Comparison of ENCODE assay signal across 8 mouse cellular contexts in the genomic region with DNA sequence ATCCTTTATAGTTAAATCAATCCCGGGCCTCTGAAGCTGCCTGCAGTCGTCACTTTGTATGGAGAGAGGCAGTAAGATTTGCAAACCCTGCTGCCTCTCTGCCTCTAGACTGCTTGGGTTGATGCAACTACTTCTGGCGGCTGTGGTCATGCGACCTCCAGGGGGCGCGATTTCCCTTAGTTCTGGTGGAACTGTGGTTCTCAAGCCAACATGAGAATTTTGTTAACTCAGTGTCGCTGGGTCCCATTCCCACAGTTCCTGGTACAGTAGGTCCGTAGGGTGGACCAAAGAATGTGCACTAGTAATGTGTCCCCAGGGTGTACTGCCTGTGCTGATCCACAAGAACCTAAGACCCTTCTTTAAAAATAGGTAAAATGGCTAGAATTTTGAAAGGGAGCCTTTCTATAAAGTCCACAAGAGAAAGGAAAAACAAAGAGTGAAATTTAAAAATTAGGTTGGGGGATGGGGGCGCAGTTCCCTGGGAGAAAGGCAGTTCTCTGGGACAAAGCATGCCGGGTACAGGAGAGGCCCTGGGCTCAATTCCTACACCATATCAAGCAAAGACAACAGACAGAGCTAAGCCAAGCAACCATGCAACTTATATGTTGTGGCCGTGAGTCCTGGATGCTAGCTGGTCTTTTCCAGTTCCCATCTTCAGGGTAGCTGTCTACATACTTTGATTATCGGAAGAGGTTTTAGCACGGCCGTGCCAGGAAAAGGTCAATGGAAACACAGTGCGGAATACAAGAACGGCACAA.
DNase-seq lines count a peak whose midpoint lies in the region; ATAC-seq lines count a peak whose summit lies in the region.

No protein-coding gene starts in this region.

- H3K27me3 ChIP-seq in embryonic facial prominence, embryonic 14.5 days (replicated peaks; ENCODE audit: control insufficient read depth, insufficient read depth, low read length), result no peaks in the 10 kb centered on the region
- H3K27me3 ChIP-seq in limb, embryonic 11.5 days (ENCODE audit: control insufficient read depth, insufficient read depth, low read length), result no peaks in the 10 kb centered on the region
- H3K27me3 ChIP-seq in midbrain, embryonic 16.5 days (ENCODE audit: control insufficient read depth, insufficient read depth, low read depth, low read length), result no peaks in the 10 kb centered on the region

- peak; percentile 22 for DNase-seq in 3134 (ENCODE audit: extremely low read depth, insufficient read length, low spot score)
- peak; percentile 94 for DNase-seq in adrenal gland, postnatal 14 days
- DNase-seq in embryonic facial prominence, embryonic 14.5 days (ENCODE audit: low spot score), result peak; percentile 87
- peak; percentile 56 to 80 for DNase-seq in heart, adult 9 months (ENCODE audit: low spot score in 2 of 2)
- peak; percentile 77 to 91 for DNase-seq in kidney, adult 8-10 months
- peak; percentile 85 for DNase-seq in limb, embryonic 11.5 days (ENCODE audit: low spot score)
- peak; percentile 80 to 94 for DNase-seq in spleen, adult 18-20 months

- no peak overlapping the region for H3K4me2 ChIP-seq in embryonic facial prominence, embryonic 14.5 days (ENCODE audit: low read depth, low read length)
- H3K4me2 ChIP-seq in limb, embryonic 11.5 days (ENCODE audit: low read depth, severe bottlenecking), result no peak overlapping the region
- no peak overlapping the region for H3K4me2 ChIP-seq in midbrain, embryonic 16.5 days (ENCODE audit: low read length)

- H3K9ac ChIP-seq in embryonic facial prominence, embryonic 14.5 days (ENCODE audit: low read depth, low read length), result no peak overlapping the region
- no peak overlapping the region for H3K9ac ChIP-seq in limb, embryonic 11.5 days (ENCODE audit: low read length)
- H3K9ac ChIP-seq in midbrain, embryonic 16.5 days (ENCODE audit: low read depth, low read length), result no peak overlapping the region

- H3K9me3 ChIP-seq in embryonic facial prominence, embryonic 14.5 days (ENCODE audit: control insufficient read depth, low read length), result no peaks in the 10 kb centered on the region
- no peaks in the 10 kb centered on the region for H3K9me3 ChIP-seq in limb, embryonic 11.5 days (ENCODE audit: control insufficient read depth, low read length)
- no peaks in the 10 kb centered on the region for H3K9me3 ChIP-seq in midbrain, embryonic 16.5 days (replicated peaks; ENCODE audit: control insufficient read depth, low read length, poor library complexity, severe bottlenecking)

- no peaks in the 10 kb centered on the region for H3K36me3 ChIP-seq in embryonic facial prominence, embryonic 14.5 days (ENCODE audit: control insufficient read depth, insufficient read depth, low read length)
- H3K36me3 ChIP-seq in limb, embryonic 11.5 days (ENCODE audit: control insufficient read depth, insufficient read depth, low read length), result no peaks in the 10 kb centered on the region
- no peaks in the 10 kb centered on the region for H3K36me3 ChIP-seq in midbrain, embryonic 16.5 days (ENCODE audit: control insufficient read depth, insufficient read depth, low read length)

- H3K4me3 ChIP-seq in embryonic facial prominence, embryonic 14.5 days (ENCODE audit: low read depth, low read length), result no peak overlapping the region
- no peak overlapping the region for H3K4me3 ChIP-seq in limb, embryonic 11.5 days (ENCODE audit: low read depth, low read length)
- no peak overlapping the region for H3K4me3 ChIP-seq in midbrain, embryonic 16.5 days (ENCODE audit: low read depth, low read length)

- no peaks in the 10 kb centered on the region for H3K4me1 ChIP-seq in embryonic facial prominence, embryonic 14.5 days (ENCODE audit: control insufficient read depth, insufficient read depth, low read length)
- H3K4me1 ChIP-seq in limb, embryonic 11.5 days (ENCODE audit: control insufficient read depth, insufficient read depth, low read length), result no peaks in the 10 kb centered on the region
- H3K4me1 ChIP-seq in midbrain, embryonic 16.5 days (ENCODE audit: control insufficient read depth, insufficient read depth, low read length), result peaks cover 3% of the 10 kb centered on the region; the same call in 1 of the 2 replicates

- WGBS in embryonic facial prominence, embryonic 14.5 days, result 47% methylated on average over 16 of the region's 16 CpGs
- 39% methylated on average over 16 of the region's 16 CpGs for WGBS in limb, embryonic 11.5 days
- WGBS in midbrain, embryonic 16.5 days, result 47% methylated on average over 16 of the region's 16 CpGs

- no peak overlapping the region for H3K27ac ChIP-seq in embryonic facial prominence, embryonic 14.5 days (replicated peaks; ENCODE audit: low read depth, low read length)
- no peak overlapping the region for H3K27ac ChIP-seq in limb, embryonic 11.5 days (replicated peaks; ENCODE audit: low read depth, low read length)
- no peak overlapping the region for H3K27ac ChIP-seq in midbrain, embryonic 16.5 days (ENCODE audit: low read length)

- ATAC-seq in embryonic facial prominence, embryonic 14.5 days (ENCODE audit: low read depth), result peak; percentile 37; the same call in 1 of the 2 replicates
- ATAC-seq in limb, embryonic 11.5 days (ENCODE audit: insufficient number of reproducible peaks, low FRiP score, low TSS enrichment, low read depth), result peak; percentile 70; the same call in 1 of the 2 replicates
- peak; percentile 54 for ATAC-seq in midbrain, embryonic 16.5 days

Comparison
In these comparisons a context has a peak if more than half of its experiments do, and no peak if none do; other contexts are left out.
1. DNase-seq: peak in every context shown above with its lines; median percentile 94 in adrenal gland, postnatal 14 days; 87 in embryonic facial prominence, embryonic 14.5 days; 87 in spleen, adult 18-20 months; 85 in limb, embryonic 11.5 days; 84 in kidney, adult 8-10 months; 68 in heart, adult 9 months; 22 in 3134.